8 mouse cellular contexts compared by ENCODE assay signal in the genomic region with DNA sequence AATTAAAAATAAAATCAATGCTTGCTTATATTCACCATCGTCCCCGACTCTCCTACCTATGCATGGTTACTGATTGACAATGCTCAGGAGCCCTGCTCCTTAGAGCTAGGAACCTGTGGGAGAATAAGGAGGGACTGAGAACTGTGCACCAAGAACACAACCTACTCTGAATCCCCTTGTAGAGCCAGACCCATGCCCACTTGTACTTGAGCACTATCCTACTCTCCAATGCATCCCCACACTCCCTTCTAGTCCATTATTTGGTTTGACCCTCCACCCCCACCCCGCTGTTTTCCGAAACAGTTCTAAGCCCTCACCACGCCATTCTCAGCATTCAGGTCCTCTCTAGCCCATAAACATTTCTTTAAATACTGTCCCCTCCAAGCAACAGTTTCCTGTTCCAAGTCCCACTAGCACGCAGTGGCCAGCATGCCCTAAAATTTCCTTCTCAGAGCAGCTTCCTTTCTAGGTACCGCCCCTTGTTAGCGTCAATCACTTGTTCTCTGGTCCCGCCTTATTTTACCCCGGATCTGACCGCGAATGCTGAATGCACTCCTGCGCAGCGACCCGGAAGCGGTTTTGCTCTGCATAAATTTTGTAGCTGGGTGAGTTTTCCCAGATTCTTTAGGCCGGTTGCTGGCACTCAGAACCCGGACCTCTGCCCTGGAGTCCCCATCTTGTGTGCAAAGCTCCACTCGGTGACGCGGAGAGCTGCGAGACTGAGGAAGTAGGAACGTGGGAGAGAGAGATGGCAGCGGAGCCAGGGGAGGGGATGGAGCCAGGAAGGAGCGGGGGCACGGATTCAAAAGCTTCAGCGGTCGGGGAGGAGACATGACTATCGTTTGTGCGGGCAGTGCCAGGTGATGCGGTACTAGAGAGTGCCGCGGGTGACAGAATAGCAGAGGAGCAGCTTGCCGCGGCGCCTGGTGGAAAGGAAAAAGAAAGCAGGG. TPM values are rescaled to one million over a fixed set of nuclear protein-coding genes. Genes with fewer than 3 reads are reported as not detected.
DNase-seq lines count a peak whose midpoint lies in the region; ATAC-seq lines count a peak whose summit lies in the region.

TSS of gene Zfp160 (plus strand) at position 522 of the 950 bp plus-strand sequence.

- peak within 1 kb of the TSS; percentile 80 for H3K4me2 ChIP-seq in lung, embryonic 16.5 days (ENCODE audit: low read depth, low read length)

- H3K27me3 ChIP-seq in lung, embryonic 16.5 days (ENCODE audit: control insufficient read depth, insufficient read depth, low read depth, low read length), result no peaks in the 10 kb centered on the region

- peak; percentile 97 to 98 for ATAC-seq in hematopoietic stem cell, adult 5-6 weeks (replicated peaks in 1 of 2; ENCODE audit: insufficient read depth in 1 of 2, low FRiP score in 2 of 2, low TSS enrichment in 1 of 2, low read depth in 1 of 2, poor library complexity in 2 of 2, severe bottlenecking in 2 of 2)
- peak; percentile 99 for ATAC-seq in lung, embryonic 16.5 days (ENCODE audit: low read depth)

- H3K36me3 ChIP-seq in lung, embryonic 16.5 days (ENCODE audit: control insufficient read depth, insufficient read depth, low read length), result peaks cover 15% of the 10 kb centered on the region

- DNase-seq in MEL-GATA-1-ER (ENCODE audit: extremely low read depth, low read depth), result peak; percentile 87
- DNase-seq in cerebellum, adult 8-10 months, result peak; percentile 78
- peak; percentile 88 for DNase-seq in forelimb bud, embryonic 11.5 days (ENCODE audit: low read depth, low spot score)
- peak; percentile 74 for DNase-seq in layer of hippocampus, adult 9-10 months (ENCODE audit: low spot score)
- peak; percentile 57 for DNase-seq in ovary, postnatal 10 days (ENCODE audit: low spot score)
- peak; percentile 73 to 77 for DNase-seq in thymus, postnatal 10 days (ENCODE audit: low spot score in 2 of 2)

- H3K4me3 ChIP-seq in lung, embryonic 16.5 days (ENCODE audit: low read length), result peak within 1 kb of the TSS; percentile 77

- H3K9ac ChIP-seq in lung, embryonic 16.5 days (ENCODE audit: low read length), result peak within 1 kb of the TSS; percentile 85

- peak within 1 kb of the TSS; percentile 86 for H3K27ac ChIP-seq in lung, embryonic 16.5 days (ENCODE audit: low read length)

- no peaks in the 10 kb centered on the region for H3K9me3 ChIP-seq in lung, embryonic 16.5 days (ENCODE audit: control insufficient read depth, low read length)

- WGBS in lung, embryonic 16.5 days, result 5% methylated on average over 36 of the region's 36 CpGs

- H3K4me1 ChIP-seq in lung, embryonic 16.5 days (replicated peaks; ENCODE audit: control insufficient read depth, insufficient read depth, low read length), result peaks cover 11% of the 10 kb centered on the region

RNA-seq across cellular contexts. Expression of gene Zfp160, which starts in this region (rescaled TPM):
- 14.4 and 34.7 TPM in 2 replicates for total RNA-seq in hematopoietic stem cell, adult 5-6 weeks (2017)
- 12.4 and 14.4 TPM in 2 replicates for polyA plus RNA-seq in lung, embryonic 16.5 days (2015; fragmentation: Nextera tagmentation; extraction: Ambion mirVana)

Comparison
In these comparisons a context has a peak if more than half of its experiments do, and no peak if none do; other contexts are left out.
1. Peak in every context shown above with its lines: DNase-seq, ATAC-seq, H3K4me3 ChIP-seq and H3K27ac ChIP-seq.